Mouse (Mus musculus): ENCODE measurements around the gene Serpinb7.

Gene Serpinb7

DNA sequence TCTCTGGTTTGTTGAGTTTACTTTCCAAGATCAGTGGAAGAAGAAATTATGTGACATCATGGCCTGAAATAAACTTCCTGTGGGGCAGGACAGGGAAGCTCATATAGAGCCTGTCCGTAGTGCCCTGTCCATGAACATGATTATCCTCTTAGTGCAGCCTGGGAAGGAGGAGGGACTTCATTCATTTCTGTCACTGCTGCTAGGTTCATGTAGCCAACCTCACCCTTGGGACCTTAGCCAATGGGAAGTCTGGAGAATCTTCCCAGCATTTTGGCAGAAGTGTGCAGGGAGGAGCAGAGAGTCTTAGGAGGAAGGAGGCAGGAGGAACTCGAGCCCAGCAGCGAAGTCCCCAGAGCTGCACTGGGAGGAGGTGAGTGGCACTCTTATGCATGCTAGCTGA, at the start of gene Serpinb7:
Gene Serpinb7 (plus strand): TSS at position 301 of the 400 bp plus-strand sequence.
- DNase-seq (ENCODE audit: low spot score): no peak

DNA sequence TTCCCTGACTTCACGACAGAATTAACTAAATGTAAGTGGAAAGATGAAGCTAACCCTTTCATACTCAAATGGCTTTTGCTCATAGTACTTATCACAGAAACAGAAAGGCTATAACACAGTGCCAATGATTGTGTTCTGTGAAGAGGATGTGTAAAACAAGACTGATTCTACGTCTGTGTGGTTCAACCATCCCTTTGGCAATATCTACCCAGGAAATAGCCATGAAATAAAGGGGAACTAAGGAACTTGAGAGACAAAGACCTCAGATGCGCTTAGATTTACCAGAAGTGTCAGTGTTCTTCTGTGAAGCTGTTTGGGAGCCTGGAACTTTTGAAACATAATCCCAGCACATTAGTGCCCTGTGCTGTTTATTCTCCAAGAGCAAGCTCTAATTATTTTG, 49.1 kb upstream of the Serpinb7 start:
- DNase-seq (ENCODE audit: low spot score): no peak

DNA sequence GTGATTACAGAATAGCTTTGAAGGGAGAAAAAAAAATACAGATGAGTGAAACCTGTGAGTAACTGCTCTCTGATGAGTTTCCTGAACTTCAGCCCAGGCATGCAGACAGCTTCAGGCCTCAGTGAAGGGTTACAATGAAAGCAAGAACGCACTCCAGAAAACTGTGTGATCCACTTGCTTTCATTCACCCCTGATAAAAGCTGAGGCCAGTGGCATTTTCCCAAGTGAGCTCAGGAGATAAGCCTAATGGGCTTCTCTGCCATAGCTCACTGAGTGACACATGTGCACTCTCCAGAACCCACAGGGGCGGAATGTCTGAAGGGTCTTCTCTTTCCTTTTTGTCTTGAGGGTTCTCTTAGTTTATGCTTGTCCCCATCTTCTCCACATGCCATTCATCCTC, 48.3 kb upstream of the Serpinb7 start:
- DNase-seq (ENCODE audit: low spot score): no peak

DNA sequence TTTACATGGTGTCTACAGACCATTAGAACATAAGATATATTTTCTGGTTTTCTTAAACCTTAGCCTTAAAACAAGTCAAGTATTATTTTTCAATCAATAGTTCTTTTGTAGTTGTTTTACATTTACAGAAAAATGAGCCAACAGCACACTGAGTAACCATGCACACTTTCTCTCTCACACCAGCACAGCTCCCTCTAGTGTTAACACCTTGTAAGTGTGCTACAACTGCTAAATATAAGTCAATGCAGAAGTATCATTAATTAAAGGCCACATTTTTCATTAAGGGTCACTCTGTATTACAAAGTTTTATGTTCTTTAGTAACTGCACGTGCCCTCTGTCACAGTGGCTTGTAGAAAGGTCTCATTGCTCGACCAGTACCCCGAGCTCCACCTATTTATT, 46.4 kb upstream of the Serpinb7 start:
- DNase-seq (ENCODE audit: low spot score): no peak

DNA sequence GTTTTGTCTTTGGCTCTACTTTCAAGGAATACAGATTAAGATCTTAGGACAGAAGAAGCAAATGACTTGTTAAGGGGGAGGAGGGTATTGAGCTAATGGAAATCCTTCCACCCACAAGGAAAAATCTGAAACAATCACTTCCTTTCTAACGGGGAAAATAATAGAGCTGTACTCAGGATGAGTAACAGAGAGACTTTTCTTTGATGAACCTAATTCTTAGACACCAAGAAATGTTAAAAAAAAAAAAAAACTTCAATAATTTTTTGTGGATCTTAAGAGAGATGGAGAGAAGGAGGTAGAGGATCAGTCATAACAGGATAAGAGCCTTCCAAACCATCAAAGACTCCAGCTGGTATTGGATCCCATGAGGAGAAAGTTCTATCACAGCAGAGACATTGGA, 38.6 kb upstream of the Serpinb7 start, which contains the start of gene Serpinb11:
Gene Serpinb11 (plus strand): TSS at position 301 of the 400 bp plus-strand sequence.
- no peak for DNase-seq (ENCODE audit: low spot score)

DNA sequence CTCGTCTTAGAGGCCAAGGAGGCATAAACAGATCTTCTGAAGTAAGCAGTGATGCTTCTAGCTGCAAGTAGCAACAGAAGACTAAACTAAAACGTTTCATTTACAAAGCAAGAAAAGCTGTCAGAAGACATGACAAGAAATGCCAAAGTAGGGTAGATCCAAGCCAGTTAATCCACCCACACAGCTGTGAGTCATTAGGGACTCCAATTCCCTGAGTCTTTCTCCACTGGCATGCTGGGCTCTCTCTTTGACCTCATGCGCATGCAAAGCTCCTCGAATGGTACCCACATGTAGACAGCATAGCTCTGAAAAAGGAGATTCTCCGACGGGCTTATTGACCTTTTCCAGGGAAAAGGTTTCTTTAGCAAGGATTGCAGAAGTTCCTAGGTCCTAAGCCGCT, 33.5 kb upstream of the Serpinb7 start:
- no peak for DNase-seq (ENCODE audit: low spot score)

DNA sequence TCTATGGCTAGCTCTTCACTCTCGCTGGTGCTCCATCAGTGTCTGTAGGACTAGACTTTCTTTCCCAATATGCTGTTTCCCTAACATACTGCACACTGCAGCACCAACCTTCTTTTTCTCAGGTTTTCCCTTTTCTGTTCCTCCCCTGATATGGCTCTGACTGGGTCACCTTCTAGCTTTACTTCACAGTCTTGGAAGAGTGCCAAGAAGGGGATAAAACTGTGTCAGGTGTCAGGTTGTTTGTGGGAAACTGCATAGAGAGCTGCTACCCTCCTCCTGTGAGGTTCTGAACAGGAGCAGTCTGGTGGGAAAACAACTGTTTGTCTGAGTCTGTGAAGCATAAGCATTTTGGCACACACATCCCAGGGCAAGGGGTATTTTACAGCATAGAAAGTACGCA, 30.5 kb upstream of the Serpinb7 start:
- no peak for DNase-seq (ENCODE audit: low spot score)

DNA sequence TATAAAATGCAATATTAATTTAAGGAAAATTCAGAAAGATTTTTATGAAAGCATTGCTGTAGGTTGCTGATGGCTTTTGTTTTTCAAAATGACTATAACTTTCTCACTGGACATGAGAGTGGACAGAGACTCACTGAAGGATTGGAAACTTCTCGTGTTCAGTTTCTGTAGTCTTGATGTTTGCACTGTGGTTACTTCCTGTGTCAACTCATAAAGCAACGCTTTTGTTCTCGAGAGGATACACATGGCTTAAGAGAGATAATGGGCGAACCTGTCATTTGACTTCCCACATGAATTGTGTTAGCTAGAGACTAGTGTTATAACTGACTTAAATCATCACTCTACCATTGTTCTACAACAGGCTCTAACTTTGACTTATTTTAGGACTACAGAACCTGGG, 22.5 kb upstream of the Serpinb7 start:
- no peak for DNase-seq (ENCODE audit: low spot score)

DNA sequence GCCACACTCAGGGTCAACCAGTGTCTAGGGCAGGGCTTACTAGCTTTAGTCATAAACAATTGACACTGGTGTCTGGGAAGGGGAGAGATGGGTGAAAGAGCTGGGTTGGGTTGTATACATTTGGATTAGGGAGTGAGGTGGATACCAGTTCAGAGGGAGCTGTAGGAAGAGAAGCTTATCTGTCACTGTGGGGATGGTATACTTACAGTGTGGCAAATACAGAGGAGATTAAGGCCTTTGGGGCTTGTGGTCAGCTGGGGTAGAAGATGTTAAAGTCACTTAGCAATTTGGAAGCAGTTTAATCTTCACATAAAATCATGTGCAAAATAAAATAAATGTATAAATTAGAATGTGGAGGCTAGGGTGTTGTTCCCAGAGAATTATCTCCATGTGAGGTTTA, 21.1 kb upstream of the Serpinb7 start:
- no peak for DNase-seq (ENCODE audit: low spot score)

DNA sequence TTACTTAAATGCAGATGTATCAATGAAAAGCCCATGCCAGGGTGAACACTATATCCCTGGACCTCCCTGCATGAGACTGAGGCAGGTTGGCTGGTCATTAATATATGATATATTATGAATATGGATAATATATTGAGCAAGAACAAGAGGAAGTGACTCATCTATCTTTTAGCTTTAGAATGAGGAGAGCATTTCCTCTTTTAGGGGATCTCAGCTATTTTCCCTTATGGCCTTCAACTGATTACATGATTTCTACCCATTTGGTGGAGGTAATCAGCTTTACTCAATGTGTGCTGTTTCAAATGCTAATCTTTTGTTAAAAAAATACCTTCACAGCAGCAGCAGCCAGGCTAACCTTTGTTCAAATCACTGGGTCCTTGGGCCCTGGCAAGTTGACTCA, 18.0 kb upstream of the Serpinb7 start:
- no peak for DNase-seq (ENCODE audit: low spot score)

DNA sequence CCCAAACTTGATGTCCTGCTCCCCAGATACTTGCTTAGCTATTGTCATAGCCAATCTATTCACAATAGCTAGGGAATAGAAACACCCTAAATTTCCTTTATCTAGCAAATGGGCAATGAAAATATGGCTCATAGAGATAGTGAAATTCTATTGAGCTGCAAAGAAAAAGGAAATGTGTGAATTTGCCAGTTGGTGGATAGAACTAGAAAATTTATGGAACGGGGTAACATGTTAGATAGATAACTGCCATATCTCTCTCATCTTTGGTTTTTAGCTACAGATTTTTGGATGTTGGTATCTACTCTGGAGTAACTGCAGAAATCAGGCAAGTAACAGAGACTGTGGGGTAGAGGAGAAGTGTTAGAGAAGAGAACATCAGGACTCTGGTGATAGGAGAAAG, 17.1 kb upstream of the Serpinb7 start:
- DNase-seq (ENCODE audit: low spot score): no peak

DNA sequence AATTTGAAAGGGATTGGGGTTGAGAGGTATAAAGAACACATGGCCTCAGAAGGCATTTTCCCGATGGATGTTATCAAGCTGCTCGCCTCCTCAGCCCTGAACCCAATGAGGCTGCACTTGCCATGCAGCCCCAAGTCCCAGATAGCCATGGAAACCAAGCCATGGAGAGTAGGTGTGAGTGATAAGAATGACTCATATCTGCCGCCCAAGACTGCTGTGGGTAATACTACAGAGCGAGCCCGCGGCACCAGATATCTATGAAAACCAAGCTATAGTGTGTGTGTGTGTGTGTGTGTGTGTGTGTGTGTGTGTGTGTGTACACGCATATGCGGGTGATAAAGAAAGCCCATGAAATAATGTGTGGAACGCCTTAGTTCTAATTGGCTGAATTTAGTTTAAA, 14.9 kb upstream of the Serpinb7 start:
- DNase-seq (ENCODE audit: low spot score): no peak

DNA sequence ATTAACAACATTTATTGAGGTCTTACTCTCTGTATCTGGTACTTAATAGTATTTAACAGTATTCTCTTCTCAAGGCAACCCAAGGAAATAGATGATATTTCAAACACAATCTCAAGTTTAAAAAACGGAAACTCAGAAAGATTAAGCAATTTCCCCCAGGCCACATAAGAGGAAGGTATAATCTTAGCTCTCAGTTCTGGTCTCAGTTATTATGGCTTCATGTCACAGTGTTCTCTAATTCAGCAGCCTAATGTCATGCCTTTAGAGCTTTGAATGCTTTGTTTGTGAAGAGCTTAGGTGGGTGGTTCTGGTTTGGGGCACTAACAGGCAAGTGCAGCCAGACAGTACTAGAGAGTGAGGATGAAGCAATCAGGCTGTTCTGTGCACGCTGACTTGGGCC, 9.7 kb upstream of the Serpinb7 start:
- DNase-seq (ENCODE audit: low spot score): no peak

DNA sequence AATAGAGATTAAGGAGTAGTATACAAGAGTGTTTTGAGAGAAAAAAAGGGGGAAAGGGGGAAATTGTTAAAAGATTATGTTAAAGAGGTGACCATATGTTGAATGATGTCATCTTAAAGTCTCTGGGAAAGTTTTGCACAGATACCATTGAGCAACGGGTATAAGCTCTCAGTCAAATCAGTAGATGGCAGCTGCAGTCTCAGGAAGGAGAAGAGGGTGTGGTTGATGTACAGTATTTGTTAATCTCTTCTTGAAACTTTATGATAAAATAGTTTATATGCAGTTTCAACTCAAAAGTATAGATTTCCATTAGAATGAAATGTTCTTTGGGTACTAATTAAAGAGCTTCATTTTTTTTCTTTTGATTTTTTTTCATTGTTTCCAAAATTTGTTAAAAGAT, 2.0 kb upstream of the Serpinb7 start:
- DNase-seq (ENCODE audit: low spot score): no peak

DNA sequence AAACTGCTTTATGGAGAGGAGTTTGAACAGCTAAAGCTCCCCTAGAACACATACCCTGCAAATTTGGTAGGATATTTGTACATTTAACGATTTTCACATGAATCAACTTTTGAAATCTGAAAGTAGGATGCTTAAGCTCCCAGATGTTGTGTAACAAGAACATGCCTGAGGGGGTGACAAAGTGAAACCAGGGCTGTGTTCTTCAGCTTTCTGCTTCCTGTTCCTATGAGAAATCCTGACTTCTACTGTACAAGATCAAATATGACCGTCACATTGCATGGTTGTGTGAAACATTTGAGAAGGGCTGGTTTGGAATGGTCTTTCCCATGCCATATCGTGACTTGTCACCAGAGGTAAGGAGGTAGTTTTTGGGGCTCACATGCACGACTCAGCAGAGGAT, 2.6 kb downstream of the Serpinb7 start:
- DNase-seq (ENCODE audit: low spot score): no peak

DNA sequence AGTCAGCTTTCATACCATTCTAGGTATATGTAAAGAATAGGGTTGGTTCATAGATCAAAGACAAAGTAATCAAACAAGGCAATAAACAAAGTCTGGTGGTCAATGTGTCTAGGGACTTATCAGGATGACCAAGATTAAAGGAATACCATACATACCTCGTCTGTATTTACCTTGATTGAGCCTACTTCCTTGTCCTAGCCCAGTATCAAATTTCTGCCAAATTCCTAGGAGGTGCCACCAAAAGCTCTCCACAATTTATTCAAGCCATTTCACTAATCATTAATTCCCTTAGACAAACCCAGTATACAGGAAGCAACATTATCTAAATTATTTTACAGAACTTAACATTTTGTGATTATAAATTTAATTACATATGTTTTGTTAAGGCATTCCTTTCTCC, 15.2 kb downstream of the Serpinb7 start:
- DNase-seq (ENCODE audit: low spot score): no peak

DNA sequence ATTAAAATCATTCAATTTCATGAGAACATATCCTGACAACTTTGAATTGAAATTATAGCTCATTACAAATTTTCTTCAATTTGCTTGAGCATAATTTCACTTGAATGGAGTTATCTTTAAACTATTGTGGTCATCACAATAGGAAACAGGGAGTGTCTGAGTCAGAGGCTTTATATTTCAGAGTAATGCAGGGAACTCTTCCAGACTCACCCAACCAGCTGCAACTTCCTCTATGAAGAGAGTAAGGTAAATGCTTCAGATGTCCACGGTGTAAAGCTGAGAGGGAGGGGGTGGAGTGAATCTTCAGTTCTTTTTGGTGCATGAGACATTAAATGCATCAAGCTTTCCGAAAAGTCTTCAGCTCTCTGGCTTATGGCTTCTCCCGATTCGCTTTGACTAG, 23.0 kb downstream of the Serpinb7 start:
- no peak for DNase-seq (ENCODE audit: low spot score)

DNA sequence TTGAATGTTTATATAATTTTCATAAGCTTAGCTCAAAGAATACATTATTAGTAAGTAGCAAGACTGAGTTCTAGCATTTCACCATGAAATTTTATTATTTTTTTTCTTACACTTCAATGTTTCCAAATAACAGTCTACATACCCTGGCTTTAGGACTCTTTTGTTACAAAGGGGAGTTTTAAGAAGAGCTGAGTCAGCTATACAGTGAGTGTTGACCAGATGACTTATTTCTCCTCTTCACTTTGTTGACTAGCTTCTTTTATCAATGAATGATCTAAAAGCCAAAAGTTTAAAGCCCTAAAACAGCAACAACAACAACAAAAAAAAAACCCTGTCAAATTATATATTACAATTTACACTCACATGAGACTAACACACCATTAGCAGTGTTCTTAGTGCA, 31.8 kb downstream of the Serpinb7 start:
- DNase-seq (ENCODE audit: low spot score): no peak

DNA sequence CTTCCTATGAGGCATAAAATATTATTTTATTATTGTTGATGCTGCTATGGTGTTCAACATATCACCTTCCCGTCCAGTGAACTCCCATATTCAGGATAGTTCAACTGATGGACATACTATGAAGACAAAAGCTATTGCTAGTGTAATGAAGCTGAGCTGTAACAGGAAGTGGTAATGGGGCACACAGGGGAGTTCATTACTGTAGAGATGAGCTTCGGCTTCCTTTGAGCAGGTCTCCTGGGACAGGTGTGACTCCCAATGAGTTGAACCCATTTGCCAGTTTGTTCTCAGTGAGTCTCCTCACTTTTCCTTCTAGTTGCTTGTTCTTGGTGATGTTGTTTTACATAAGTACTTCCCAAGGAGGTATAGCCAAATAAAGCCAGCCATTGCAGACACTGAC, 36.1 kb downstream of the Serpinb7 start:
- no peak for DNase-seq (ENCODE audit: low spot score)

DNA sequence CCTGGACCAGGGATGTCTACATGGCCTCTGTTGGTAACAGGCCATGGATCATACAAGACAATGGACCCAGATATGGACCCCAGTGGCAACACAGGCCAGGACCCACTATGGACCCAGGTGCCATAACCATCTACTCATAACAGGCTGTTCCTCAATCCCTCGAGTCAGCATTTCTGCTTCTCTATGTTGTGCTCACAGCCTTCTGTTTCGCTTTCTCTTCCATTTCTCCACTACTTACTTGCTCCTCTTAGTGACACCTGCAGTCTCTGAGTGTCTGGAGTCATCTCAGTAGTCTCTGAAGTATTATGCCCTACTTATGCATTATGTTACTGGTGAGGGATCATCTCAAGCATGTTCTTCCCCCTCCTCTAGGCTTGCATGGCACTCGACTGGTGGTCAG, 40.0 kb downstream of the Serpinb7 start:
- DNase-seq (ENCODE audit: low spot score): no peak

DNA sequence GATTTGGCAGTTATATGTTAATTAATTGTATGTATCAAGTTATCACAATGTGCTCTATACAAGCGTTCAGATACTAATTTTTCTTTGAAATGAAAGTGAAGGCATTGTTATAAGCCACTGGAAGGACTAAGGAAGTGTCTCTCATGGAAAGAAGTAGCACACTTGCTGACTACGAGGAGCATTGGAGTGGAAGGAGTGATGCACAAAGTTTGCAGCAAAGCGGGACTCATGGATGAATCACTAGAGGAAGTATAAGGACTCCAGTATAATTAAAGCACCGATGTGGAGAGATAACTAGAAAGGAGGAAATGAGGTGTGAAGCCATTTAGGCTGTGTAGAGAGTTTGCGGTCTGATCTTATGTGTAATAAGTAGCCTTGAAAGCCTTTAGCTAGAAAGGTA, 45.9 kb downstream of the Serpinb7 start:
- no peak for DNase-seq (ENCODE audit: low spot score)

DNA sequence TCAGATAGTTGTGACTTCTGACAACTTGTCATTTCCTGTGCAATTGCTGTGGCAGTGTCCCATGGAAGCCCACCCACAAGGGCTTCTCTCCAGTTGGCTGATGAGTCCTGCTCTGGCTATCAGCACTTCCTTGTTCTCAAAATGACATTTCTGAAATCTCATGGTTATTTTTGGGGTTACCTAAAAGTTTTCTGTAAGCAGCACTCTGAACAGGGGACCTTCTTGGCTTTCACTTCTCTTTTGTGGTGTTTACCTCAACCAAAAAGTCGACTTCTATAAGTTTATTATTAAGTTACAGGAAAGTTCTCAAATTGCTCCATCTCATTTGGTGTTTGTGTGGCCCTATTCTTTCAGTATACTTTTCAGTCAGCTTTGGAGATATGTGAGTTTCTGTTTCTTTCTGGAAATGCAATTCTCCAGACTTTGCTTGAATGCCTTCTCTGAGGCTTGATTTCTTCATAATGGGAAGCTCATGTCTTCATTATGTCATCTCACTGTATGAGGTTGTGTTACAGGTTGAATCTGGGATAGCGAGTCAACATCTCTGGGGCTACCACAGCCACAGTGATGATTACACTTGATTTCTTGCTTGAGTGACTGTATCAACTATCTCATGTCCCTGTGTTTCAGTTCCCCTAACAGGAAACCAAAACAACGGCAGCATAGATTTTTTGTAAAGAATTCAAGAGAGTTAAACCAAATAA, 47.9 kb downstream of the Serpinb7 start:
- DNase-seq (ENCODE audit: low spot score): no peak

DNA sequence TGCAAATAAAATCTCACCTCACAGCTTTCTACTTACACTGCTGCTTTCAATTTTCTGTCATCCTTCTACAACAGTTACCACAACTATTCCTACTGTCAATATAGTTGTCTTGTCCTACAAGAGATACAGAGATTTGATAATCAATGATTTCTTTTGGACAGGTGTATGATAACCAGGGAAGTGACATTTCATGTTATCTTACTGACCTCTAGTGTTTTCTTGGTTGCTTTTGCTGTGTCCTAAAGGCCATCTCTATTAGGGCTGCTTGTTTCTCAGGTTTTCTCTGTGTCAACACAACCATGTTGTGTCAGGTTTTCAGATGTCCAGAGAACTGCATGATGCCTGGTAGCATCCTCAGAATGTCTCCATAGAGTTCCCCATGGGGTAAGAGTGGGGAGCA, 80.5 kb downstream of the Serpinb7 start:
- DNase-seq (ENCODE audit: low spot score): no peak

DNA sequence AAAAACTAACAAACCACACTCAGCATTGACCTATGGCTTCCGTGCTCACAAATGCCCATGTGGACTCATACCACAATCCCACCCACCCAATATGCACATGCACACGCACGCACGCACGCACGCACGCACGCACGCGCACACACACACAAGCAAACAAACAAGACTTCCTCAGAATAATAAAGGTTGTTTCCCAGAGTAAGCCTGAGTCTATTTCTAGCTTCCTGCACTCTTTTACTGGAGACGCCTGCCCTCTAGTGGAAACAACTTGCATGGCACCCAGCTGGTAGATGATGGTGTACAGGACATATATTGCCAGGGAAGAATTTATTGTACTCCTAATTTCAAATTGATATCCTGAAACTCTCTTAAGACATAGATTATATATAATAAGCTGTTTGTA, 82.0 kb downstream of the Serpinb7 start:
- peak; percentile 48 for DNase-seq (ENCODE audit: low spot score)

DNA sequence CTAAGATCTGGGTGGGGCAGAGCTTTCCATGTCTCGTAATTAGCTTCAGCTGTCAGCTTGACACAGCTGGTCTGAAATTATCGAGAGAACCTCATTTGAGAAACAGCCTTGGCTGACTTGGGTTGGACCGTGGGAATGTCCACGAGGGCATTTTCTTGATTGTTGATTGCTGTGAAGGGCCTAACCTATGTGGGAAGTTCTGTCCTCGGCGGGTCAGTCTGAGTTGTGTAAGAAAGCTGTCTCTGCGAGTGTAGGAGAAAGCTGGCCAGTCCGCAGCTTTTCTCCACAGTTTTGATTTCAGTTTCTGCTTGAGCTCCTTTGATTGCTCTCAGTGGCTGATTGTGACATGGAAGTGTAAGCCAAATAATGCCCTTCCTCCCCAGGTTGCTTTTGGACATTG, 90.1 kb downstream of the Serpinb7 start:
- no peak for DNase-seq (ENCODE audit: low spot score)

All from left cerebral cortex, adult 11 months (tissue).